Mouse (Mus musculus): ENCODE measurements at regions not wholly inside any gene's neighbourhood (a gene's known extent, or its start where the extent isn't known, plus 50 kb on each side); places are given as distances from the start of the nearest gene placed in this dataset.

DNA sequence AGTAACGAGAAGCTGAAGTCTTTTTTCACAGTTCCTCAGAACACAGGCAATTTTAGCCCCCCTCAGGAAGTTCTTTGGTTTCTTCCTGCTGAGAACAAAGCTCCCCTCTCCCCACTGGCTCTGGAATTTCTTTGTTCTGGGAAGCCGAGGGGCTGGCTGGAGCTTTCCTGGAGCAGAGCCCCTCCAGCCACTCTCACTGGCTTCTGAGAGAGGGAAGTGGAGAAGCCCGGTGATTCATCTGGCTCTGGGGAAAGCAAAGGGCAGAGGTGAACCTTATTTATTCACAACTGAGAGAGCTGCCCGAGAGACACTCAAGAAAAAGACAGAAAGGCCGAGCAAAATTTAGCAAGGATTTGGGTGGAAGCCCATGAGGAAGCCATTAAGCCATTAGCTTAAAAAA is 63.9 kb downstream of the Ddx3x start:
- DNase-seq (ENCODE audit: low spot score in 2 of 2) = peak in 1 of 2 experiments; percentile 8

DNA sequence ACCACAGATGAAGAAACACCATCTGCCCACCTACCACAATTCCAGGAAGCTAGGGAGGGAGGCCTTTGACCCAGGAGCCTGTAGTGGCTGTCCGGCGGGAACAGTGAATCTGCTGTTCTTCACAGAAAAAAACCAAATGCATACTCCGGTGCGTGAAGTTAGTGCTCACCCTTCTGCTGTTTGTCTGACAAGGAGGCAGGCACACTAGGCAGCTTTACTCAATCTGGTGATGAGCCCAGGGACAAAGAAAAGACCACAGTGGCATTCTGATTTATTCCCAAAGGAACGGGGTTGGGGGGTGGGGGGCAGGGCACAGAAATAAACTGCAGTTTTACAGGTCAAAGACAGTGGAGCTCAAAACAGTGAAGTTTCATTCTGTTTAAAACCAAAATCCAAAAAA is 64.4 kb downstream of the Ddx3x start:
- DNase-seq (ENCODE audit: low spot score in 2 of 2) = peak in 1 of 2 experiments; percentile 2

DNA sequence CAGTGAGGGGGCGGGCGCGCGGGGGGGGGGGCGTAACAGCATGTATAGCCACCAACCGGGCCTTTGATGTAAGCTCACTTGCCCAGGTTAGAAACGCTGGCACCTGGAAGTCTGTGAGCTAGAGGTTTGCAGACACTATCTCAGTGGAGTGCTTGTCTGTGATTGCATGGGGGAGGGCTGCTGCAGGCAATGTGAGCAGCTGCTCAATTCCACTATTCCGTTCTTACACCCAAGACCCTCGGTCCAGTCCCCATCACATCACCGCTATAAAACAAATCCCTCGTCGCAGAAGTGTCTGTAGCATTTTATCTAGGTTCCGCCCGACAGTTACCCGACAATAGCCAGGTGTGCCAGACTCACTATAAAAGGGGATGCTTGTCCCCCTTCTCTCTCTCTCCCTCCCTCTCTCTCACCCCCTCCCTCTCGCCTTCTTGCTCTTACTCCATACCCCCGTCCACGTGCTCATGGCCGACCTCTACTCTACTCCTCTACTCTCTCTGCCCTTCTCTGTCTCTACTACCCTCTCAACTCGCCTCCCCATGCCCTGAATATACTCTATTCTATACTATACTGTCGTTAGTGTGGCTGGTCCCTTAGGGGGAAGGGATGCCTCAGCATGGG is 65.4 kb downstream of the Ddx3x start:
- DNase-seq (ENCODE audit: low spot score in 2 of 2) = peak in 1 of 2 experiments; percentile 17

DNA sequence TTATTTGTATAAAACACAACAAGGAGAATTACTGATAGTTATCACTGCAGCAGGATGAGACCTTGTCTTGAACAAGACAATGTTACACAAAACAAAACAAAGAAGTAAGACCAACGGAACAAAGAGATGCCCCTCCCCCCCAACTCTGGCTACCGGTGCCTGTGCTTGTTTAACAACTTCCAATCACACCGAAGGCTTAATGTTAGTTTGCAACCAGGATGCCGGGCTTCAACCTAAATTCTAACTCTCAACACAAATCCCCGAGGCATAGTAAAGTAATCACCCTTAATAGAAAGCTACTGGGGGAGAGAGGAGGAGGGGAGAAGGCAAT is 65.9 kb downstream of the Ddx3x start:
- DNase-seq (ENCODE audit: low spot score in 2 of 2) = peak in 1 of 2 experiments; percentile 43

DNA sequence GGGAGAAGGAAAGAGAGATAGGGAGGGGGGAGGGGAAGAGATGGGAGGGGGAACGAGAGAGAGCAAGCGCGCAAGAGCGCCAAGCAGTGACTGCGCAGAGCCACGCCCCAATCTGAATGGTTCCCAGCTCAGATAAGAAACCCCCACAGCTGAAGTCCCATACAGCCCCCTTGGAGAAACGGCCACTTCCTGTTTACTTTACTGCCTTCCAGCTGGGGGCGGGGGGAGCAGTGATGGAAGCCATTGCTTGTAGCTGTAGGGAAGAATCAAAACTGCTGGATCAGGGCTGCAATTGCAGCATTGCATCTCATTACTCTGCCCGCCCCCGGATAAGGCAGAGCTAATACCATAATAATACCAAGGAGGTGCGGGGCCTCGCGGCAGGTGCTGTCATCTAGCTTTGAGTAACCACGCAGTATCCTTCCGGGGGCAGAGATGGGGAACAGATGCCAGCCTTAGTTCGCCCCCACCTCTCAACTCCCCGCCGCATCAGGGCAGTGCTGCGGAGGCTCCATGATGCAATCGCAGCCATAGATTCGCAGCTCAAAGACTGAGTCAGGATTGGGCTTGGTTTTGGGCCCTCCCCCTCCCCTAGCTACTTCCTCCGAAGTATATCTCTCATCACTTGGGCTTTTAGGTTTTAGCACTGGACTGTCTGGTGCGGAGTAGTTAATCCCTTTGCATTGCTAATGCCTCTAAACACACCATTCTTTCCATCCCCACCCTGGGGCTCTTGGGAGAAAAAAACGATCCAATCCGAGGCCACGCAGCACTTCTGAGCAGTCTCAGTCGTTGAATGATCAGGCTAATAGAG is 66.5 kb downstream of the Ddx3x start:
- DNase-seq (ENCODE audit: low spot score in 2 of 2) = peak in 1 of 2 experiments; percentile 64

DNA sequence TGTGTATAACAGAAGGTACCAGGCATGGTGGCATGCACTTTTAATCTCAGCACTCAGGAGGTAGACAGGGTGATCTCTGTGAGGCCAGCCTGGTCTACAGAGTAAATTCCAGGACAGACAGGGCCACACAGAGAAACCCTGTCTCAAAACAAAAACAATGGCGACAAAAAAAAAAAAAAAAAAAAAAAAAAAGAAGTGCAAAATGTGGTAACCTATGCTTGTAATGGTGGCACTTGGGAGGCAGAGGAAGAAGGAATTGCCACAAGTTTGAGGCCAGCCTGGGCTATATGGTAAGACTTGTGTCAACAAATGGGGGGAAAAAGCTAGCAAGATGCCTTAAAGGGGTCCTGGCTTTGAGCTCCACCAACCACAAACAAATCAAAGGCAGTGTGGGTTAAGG is 67.6 kb downstream of the Ddx3x start:
- DNase-seq (ENCODE audit: low spot score in 2 of 2) = no peak

DNA sequence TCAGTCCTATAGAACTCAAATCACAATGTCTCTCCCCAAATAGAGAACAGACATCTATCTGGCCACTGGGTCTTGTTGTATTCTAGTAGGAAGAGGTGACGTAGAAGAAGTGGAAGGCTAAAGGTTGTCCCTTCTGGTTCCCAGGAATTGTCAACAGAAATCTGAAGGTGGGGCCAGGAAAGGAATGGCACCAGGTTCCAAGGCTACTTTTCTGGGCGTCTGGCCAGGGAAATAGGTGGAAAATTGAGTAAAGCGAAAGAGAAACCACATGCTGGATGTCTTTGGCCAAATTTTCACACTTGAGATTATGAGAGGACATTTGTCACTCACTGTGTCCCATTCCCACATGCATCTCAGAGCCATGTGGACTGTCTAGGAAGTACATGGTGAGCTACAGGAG is 69.7 kb downstream of the Ddx3x start:
- no peak for DNase-seq (ENCODE audit: low spot score in 2 of 2)

DNA sequence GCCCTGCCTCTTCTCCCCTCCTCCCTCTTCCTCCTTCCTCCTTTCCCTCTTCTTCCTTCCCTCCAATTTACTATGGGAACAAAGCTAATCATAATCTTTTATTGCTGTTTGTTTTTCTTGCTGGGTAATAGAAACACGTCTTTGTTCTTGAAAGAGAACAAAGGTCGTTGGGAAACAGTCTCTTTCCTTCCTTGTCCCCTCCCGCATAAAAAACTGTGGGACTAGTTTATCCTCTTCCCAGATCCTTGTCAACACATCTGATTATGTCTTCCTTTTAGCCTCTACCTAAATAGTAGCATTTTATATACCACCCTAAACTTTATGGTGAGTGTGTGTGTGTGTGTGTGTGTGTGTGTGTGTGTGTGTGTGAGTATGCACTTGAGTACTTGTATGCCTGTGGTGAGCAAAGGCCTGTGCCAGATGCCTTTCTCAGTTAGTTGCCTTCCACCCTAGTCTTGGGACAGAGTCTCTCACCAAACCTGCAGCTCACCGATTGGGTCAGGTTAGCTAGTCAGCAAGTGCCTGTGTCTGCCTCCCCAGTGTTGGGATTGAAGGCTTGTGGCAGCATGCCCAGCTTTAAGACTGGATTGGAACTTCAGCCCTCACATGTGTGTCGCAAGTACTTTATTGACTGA is 76.5 kb downstream of the Ddx3x start:
- DNase-seq (ENCODE audit: low spot score in 2 of 2) = no peak

DNA sequence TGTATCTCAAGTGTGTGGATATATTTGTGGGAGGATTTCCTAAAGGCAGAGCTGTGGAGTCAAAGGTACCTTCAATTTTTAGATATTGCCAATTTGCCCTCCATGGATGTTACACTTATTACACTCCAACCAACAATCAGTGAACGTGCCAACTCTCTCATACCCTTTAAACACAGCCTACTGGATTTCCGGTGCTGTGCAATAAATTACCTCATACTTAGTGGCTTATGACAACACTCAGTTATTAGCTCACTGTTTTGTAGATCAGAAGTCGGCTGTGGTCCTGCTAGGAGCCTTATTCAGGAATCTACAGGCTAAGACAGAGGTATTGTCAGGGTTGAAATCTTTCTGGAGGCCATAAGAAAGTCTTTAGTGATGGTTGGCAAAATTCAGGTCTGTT is 77.2 kb downstream of the Ddx3x start:
- DNase-seq (ENCODE audit: low spot score in 2 of 2) = no peak

DNA sequence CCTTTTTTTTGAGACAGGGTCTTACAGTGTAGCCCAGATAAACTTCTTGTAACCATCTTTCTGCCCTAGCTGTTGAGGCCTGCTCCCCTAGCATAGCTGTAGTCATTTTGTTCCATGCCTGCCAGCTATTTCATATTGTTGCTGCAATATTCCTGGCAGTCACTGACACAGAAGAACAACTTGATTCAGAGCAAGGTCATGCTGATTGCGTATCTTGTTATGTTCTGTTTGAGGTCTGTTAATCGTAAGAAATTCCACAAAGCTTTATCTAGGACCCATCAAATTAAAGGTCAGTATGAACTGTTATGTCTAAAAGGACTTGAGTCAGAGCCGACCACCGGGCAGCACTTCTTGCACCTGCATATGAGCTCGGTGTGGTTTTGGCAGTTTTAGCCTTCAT is 79.7 kb downstream of the Ddx3x start:
- DNase-seq (ENCODE audit: low spot score in 2 of 2) = no peak

DNA sequence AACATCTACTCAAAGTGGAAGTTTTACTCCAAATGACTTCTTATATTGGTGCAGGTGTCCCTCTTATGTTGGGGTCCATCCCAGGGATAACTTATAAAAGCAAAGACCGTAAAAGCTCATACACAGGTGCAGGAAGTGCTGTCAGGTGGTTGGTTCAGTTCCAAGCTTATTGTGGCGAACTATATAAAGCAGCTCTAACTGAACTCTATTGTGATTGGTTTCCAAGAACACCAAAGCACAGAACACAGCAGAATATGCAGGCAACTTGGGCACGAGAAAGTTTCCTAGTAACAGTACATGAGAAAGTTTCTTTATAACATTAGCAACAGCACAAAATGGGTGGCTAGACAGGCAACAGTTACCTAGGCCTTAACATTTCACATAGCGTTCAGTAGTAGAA is 89.5 kb downstream of the Ddx3x start:
- DNase-seq (ENCODE audit: low spot score in 2 of 2) = no peak

DNA sequence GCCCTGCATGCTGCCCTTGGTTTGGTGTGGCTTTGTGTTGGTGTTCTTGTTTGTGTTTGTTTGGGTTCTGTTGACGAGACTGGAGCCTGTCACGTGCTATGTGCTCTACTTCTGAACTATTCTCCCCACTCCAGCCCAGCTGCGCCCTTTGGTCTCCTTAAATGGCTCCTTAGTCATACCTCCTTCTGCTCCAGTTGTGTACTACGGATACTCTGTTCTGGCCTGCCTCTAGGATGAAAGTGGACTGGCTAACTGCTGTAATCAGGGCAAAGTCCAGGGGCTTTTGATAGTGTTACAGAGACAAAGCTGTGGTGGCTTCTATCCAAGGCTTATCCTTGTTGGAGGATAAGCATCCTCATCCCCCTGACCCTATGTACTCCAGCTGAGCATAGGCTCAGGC is 92.0 kb downstream of the Ddx3x start:
- DNase-seq (ENCODE audit: low spot score in 2 of 2) = no peak

DNA sequence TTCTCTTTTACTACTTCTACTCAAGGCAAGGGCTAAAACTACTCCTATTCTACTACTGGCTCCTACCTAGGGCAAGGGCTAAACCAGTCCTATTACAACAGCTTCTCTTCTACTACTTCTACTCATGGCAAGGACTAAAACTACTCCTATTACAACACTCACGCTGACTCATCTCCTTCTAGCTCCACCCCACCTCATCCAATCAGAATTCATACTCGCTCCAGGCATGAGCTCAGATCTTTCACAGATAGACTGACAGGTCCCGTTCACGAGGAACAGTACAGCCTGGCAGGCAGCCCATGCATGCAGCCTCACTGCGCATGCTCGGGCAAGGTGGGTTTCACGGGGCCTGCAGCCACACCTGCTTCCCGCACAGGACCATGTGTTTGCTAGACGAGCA is 79.6 kb upstream of the Nyx start:
- no peak for DNase-seq (ENCODE audit: low spot score in 2 of 2)

DNA sequence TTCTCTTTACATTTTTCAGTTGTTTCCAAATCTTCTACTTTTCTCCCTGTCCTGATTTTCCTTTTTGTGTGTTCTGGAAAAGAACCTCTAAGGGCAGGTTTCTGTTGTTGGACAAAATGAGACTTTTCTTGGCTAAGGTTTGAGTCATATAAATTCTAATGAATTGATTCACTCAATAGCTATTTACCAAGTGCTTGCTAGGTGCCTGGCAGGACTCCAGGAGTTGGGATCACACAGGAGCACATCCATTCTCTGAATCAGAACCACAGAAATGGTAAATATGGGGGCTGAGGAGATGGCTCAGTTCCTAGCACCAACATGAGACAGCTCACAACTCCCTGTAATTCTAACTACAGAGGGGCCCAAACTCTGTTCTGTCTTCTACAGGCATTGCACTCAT is 67.4 kb upstream of the Nyx start:
- DNase-seq (ENCODE audit: low spot score in 2 of 2) = no peak

DNA sequence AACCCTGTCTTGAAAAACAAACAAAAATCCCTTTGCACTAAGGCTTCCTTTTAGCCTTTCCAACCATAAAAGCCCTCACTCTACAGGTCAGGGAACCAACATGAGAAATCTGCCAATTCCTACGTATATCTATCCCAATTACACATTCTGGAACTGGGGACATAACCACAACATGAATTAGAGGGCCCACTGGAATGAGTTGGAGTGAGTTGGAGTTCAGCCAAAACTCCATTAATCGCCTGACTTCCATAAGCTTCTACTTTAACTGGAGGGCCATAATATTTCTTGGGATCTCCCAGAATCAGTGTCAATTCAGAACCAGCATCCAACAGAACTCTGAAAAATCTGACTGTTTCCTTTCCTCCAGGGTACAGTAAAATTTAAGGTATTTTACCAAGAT is 53.2 kb upstream of the Nyx start:
- no peak for DNase-seq (ENCODE audit: low spot score in 2 of 2)

DNA sequence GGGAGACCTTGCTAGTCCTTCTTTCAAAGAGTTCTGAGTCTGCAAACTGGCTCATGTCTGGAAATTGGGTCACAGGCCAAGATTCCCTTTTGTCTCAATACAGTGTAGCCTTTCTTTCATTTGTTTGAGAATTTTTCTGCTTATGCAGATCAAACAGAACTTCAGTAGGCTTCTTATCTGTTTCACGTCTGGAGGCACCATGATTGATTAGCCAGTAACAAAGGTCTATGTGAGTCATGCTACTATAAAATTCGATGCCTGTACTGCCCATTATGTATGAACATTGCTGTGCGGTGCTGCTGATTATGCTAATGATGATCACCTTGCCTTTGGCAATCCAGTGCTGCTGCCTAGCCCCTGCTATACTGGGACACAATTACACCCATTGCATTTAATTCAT is 52.8 kb upstream of the Nyx start:
- DNase-seq (ENCODE audit: low spot score in 2 of 2) = no peak
